Mouse (Mus musculus) heart, embryonic 15.5 days (tissue): Measurements from ENCODE around the gene Zmynd15. TPM values are rescaled to one million over a fixed set of nuclear protein-coding genes. Genes with fewer than 3 reads are reported as not detected.
"Not testable (repeated sequence)": the region's sequence is repeated elsewhere in the genome, so short reads cannot be mapped to it uniquely, and the experiment has no call there.

Experiments used
- ATAC-seq: fragments of 200-750 bp; cut with Nextera tagmentation; replicated peaks from 2 replicates; pipeline ENCODE4 v1.8.0; 2017; ENCODE audit warnings: low read depth, moderate TSS enrichment; ENCODE audit not compliant: insufficient number of reproducible peaks, insufficient read depth, low FRiP score
- H3K27ac ChIP-seq: fragments of 300-500 bp; sonication (generic); 2 replicates; pipeline ENCODE4 v1.5.1; 2015; ENCODE audit warnings: mild to moderate bottlenecking, inconsistent platforms
- H3K27me3 ChIP-seq: fragments of 300-500 bp; sonication (generic); 2 replicates; pipeline ENCODE4 v1.6.1; 2015; ENCODE audit warnings: inconsistent platforms
- H3K36me3 ChIP-seq: fragments of 300-500 bp; sonication (generic); 2 replicates; pipeline ENCODE4 v1.6.1; 2015; ENCODE audit warnings: mild to moderate bottlenecking, inconsistent platforms
- H3K4me1 ChIP-seq: fragments of 300-500 bp; sonication (generic); replicated peaks from 2 replicates; pipeline ENCODE4 v1.6.1; 2015; ENCODE audit warnings: inconsistent platforms
- H3K4me2 ChIP-seq: fragments of 300-500 bp; sonication (generic); 2 replicates; pipeline ENCODE4 v1.6.1; 2015; ENCODE audit warnings: inconsistent platforms, mild to moderate bottlenecking, moderate library complexity
- H3K4me3 ChIP-seq: fragments of 300-500 bp; sonication (generic); 2 replicates; pipeline ENCODE4 v1.5.1; 2015; ENCODE audit warnings: mild to moderate bottlenecking, inconsistent platforms
- H3K9ac ChIP-seq: fragments of 300-500 bp; sonication (generic); 2 replicates; pipeline ENCODE4 v1.6.1; 2015; ENCODE audit warnings: mild to moderate bottlenecking, inconsistent platforms
- H3K9me3 ChIP-seq: fragments of 300-500 bp; sonication (generic); replicated peaks from 2 replicates; pipeline ENCODE4 v1.6.1; 2016; ENCODE audit warnings: inconsistent platforms
- WGBS: fragments of 180-500 bp; shearing (Covaris S2); methylation state at CpG from one replicate; pipeline ENCODE4 v1.1.7; 2015; ENCODE audit warnings: mixed read lengths; 5-methylcytosine and 5-hydroxymethylcytosine counted together
- polyA plus RNA-seq: library from polyadenylated mRNA; unstranded; fragments of >200 nt; fragmentation: Nextera tagmentation; extraction: Ambion mirVana; gene quantifications from 2 replicates; pipeline ENCODE4 v1.2.1, GENCODE M21; 2015

Zmynd15 gene
- 1.5 and 1.8 TPM in 2 replicates for polyA plus RNA-seq

- Histone ChIP-seq H3K9ac (peak within 1 kb of the TSS; percentile 68), H3K27me3 (peaks cover 25% of the 10 kb centered on the region), H3K4me1 (peaks cover 11% of the 10 kb centered on the region), H3K4me2 (peak within 1 kb of the TSS; percentile 97), H3K9me3 (no peaks in the 10 kb centered on the region), H3K27ac (peak within 1 kb of the TSS; percentile 23; the same call in 1 of the 2 replicates), H3K36me3 (0 out of 2 replicates have a peak, but pooled peaks cover 3% of the 10 kb centered on the region), H3K4me3 (peak within 1 kb of the TSS; percentile 74)
- WGBS, result 16% methylated on average over 32 of the region's 32 CpGs
- no peak for ATAC-seq
Measured at GRCm38 (mm10) chr11:70458688-70459600, at the start of gene Zmynd15. TSS of gene Zmynd15 (plus strand) at chr11:70459433.

DNA sequence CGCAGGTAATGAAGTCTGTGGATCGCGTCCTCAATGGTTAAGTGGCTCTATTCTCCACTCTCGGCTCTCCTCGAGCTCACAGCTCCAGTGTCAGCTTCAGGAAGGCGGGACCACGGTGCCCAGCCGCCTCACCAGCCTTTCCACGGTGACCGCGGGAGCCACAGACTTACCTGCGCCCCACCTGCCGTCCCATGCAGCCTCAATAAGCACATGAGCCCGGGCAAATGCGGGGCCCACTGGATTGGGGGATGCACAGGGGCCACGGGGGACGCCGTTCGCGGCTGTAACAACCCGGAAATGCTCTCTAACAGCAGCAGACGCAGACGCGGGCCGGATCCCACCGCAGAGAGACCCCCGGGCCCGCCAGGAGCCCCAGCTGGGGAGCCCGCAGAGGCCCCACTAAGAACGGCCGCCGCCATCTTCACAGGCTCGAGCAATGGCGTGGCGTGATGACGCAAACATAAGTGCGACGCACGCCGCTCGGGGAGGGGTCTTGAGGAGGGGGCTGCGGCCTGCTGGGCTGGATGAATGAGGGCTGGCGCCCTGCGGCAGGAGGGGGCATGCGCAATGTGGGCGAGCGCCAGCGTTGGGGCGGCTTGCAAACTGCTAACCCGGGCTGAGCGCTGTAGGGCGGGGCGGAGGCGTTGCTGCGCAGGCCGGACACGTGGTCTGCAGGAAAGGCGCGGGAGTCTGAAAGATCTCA lies 49.5 kb upstream of the Zmynd15 start, which contains the start of gene Pelp1:
Gene Pelp1 (minus strand): TSS at position 438 of the 703 bp plus-strand sequence.
- Histone ChIP-seq H3K4me1 (peaks cover 18% of the 10 kb centered on the region), H3K9ac (peak within 1 kb of the TSS; percentile 96), H3K36me3 (peaks cover 8% of the 10 kb centered on the region; the same call in 1 of the 2 replicates), H3K27ac (peak within 1 kb of the TSS; percentile 76), H3K4me3 (peak within 1 kb of the TSS; percentile 73), H3K9me3 (no peaks in the 10 kb centered on the region), H3K4me2 (peak within 1 kb of the TSS; percentile 84), H3K27me3 (0 out of 2 replicates have a peak, but pooled peaks cover 1% of the 10 kb centered on the region)
- peak; percentile 97 for ATAC-seq
- WGBS, result under 1% methylated on average over 59 of the region's 59 CpGs

DNA sequence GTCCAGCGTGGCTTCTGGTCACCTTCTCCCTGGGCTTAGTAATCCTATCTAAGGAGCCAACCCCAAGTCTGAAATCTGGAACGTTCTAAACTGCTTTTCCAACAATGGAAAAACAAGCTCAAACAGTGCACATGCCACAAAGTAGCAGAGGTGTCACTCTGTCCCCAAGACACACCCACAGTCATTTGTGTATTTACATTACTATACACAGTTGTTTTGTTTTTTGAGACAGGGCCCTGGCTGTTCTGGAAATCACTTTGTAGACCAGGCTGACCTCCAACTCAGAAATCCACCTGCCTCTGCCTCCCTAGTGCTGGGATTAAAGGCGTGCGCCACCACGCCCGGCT lies 49.0 kb upstream of the Zmynd15 start:
- Histone ChIP-seq H3K36me3 (peaks cover 5% of the 10 kb centered on the region; the same call in 1 of the 2 replicates), H3K9me3 (no peaks in the 10 kb centered on the region), H3K4me3 (peak overlapping the region; percentile 73), H3K9ac (peak overlapping the region; percentile 96), H3K4me1 (peaks cover 18% of the 10 kb centered on the region), H3K27ac (peak overlapping the region; percentile 76), H3K27me3 (0 out of 2 replicates have a peak, but pooled peaks cover 3% of the 10 kb centered on the region), H3K4me2 (peak overlapping the region; percentile 84)
- ATAC-seq, result no peak
- 57% methylated on average over 6 of the region's 6 CpGs for WGBS

GRCm38 (mm10) chr11:70412591-70412990 lies 46.6 kb upstream of the Zmynd15 start:
- no peak for ATAC-seq
- WGBS, result 70% methylated on average over 5 of the region's 5 CpGs
- H3K9me3 ChIP-seq, result no peaks in the 10 kb centered on the region
- no peak overlapping the region for H3K9ac ChIP-seq
- H3K36me3 ChIP-seq, result no peaks in the 10 kb centered on the region
- peaks cover 18% of the 10 kb centered on the region for H3K4me1 ChIP-seq
- no peak overlapping the region for H3K4me2 ChIP-seq
- 0 out of 2 replicates have a peak, but pooled peaks cover 3% of the 10 kb centered on the region for H3K27me3 ChIP-seq
- H3K4me3 ChIP-seq, result no peak overlapping the region
- no peak overlapping the region for H3K27ac ChIP-seq

DNA sequence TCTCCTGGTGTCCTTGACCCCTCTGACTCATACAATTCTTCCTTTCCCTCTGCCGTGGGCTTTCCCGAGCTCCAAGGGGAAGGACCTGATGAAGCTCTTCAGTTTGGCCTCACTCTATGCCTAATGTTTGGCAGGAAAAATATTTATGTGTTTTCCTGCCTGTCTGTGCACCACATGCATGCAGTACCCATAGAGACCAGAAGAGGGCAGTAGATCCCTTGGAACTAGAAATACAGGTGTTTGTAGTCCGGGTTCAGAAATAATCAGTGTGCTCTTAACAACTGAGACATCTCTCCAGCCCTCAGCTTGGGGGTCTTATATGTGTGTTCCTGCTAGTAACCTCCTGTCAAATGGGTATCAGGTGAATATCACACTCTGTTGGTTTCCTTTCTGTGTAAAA lies 45.3 kb upstream of the Zmynd15 start:
- Histone ChIP-seq H3K36me3 (no peaks in the 10 kb centered on the region), H3K4me1 (peaks cover 9% of the 10 kb centered on the region), H3K4me3 (no peak overlapping the region), H3K27ac (no peak overlapping the region), H3K9me3 (no peaks in the 10 kb centered on the region), H3K4me2 (no peak overlapping the region), H3K9ac (no peak overlapping the region), H3K27me3 (0 out of 2 replicates have a peak, but pooled peaks cover 3% of the 10 kb centered on the region)
- ATAC-seq, result no peak
- 9% methylated on average over 3 of the region's 3 CpGs for WGBS

GRCm38 (mm10) chr11:70418199-70418598 lies 41.0 kb upstream of the Zmynd15 start:
- no peak for ATAC-seq
- no peak overlapping the region for H3K4me2 ChIP-seq
- no peaks in the 10 kb centered on the region for H3K36me3 ChIP-seq
- no peak overlapping the region for H3K4me3 ChIP-seq
- H3K27ac ChIP-seq, result no peak overlapping the region
- H3K9ac ChIP-seq, result no peak overlapping the region
- WGBS, result 53% methylated on average over 4 of the region's 4 CpGs
- no peaks in the 10 kb centered on the region for H3K9me3 ChIP-seq
- H3K4me1 ChIP-seq, result no peaks in the 10 kb centered on the region
- 0 out of 2 replicates have a peak, but pooled peaks cover 3% of the 10 kb centered on the region for H3K27me3 ChIP-seq

DNA sequence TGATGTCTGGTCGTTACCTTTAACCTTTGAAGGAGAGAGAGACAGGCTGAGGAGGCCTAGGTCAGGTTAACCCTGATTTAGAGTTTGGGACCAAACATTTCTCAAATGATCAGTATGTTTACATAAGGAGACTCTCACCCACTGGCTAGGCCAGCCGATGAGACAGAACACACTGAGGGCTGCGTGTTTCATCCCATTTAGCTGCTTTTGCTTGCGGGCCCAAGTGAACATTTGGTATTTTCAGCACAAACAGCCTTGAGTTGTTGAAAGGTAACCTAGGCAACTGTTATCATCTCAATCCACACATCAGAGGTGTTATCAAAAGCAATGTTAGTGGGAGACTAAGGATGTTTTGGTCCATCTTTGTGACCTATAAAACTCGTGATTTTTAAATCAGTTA lies 39.7 kb upstream of the Zmynd15 start:
- Histone ChIP-seq H3K4me3 (no peak overlapping the region), H3K27ac (no peak overlapping the region), H3K27me3 (0 out of 2 replicates have a peak, but pooled peaks cover 3% of the 10 kb centered on the region), H3K36me3 (no peaks in the 10 kb centered on the region), H3K4me1 (no peaks in the 10 kb centered on the region), H3K9me3 (no peaks in the 10 kb centered on the region), H3K9ac (no peak overlapping the region), H3K4me2 (no peak overlapping the region)
- no peak for ATAC-seq
- 34% methylated on average over 5 of the region's 5 CpGs for WGBS

DNA sequence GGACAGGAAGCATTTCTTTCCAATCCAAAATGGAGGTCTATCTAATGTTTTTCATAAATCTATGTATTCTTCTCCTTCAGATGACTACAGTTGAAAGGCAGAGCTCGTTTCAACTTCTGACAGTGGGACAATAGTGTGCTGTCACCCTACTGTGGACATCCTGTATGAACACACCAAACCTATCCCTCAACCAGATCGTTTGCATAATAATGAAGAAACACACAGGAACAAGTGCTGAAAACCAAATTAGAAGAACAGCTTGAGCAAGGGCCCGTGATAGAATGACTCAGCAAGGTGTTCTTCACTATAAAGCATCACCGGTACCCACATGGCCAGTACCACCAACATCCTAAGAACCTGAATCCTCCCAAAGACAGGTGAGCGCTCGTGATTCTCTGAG lies 32.6 kb upstream of the Zmynd15 start:
- not testable (repeated sequence) for H3K4me3 ChIP-seq, H3K36me3 ChIP-seq

DNA sequence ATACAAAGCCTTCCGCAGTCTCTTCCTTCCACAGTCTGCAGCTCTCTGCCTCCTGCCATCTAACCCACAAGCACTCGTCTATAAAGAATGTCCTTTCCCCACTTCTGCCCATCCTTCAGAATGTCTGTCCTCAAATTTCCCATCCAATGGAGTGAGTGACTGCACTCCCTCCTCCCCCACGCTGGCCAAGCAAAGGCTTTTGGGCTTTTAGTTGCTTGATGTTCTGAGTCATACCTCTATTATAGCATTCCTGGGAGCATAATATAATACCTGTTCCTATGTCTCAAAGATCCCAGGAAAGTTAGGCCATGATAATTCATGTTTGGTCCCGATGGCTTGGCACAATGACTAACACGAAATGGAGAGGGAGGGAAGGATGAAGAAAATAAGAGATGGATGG lies 27.7 kb upstream of the Zmynd15 start:
- no peak overlapping the region; the same call in 1 of the 2 replicates for H3K4me3 ChIP-seq
- H3K36me3 ChIP-seq, result peaks cover 3% of the 10 kb centered on the region; the same call in 1 of the 2 replicates
- peaks cover 15% of the 10 kb centered on the region for H3K4me1 ChIP-seq
- ATAC-seq, result no peak
- H3K9me3 ChIP-seq, result no peaks in the 10 kb centered on the region
- no peak overlapping the region for H3K9ac ChIP-seq
- WGBS, result 33% methylated on average over 5 of the region's 5 CpGs
- peak overlapping the region; percentile 74; the same call in 1 of the 2 replicates for H3K27ac ChIP-seq
- H3K4me2 ChIP-seq, result peak overlapping the region; percentile 92
- H3K27me3 ChIP-seq, result no peaks in the 10 kb centered on the region

More for the DNA sequence above, 32.6 kb upstream of the Zmynd15 start:
- ATAC-seq, H3K27ac ChIP-seq, H3K27me3 ChIP-seq, H3K9ac ChIP-seq, H3K4me1 ChIP-seq, H3K9me3 ChIP-seq, H3K4me2 ChIP-seq: not testable (repeated sequence)
- WGBS, result 67% methylated on average over 6 of the region's 6 CpGs

DNA sequence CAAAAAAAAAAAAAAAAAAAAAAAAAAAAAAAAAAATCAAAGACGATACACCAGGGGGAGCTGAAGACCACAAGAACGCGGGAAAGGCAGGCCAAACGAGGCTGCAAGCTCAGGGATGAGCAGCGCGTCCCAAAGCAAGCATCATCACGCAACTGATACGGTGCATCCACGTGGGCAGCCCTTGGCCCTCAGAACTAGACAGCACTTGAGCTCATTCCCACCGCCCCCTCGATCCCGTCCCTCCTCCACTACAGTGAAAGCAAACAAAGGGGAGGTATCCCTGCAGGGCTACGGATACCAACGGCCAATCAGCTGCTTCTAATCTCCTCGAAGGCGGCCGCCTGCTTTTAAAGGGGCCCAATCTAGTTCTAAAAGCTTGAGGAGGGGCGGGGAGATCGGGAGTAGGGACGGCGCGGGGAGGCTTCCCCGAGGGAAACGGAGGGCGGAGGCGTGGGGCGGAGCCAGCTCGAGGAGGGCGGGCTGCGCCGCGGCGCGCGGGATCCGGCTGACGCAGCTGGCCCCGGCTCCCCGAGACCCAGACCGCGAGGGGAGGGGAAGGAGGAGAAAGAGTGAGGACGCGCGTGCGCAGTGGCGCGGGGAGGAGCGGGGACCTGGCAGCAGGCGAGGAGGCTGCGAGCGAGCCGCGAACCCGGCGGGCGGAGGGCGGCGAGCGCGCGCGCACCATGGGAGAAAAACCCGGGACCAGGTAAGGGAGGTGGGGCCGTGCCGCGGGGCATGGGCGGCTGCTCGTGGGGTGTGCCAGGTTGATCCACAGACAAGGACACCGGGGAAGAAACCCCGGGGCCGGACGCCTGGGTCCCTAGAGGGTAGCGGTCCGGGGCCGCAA lies 27.0 kb upstream of the Zmynd15 start, which contains the start of gene Arrb2:
Gene Arrb2 (plus strand): TSS at position 588 of the 847 bp plus-strand sequence.
- peak; percentile 94 for ATAC-seq
- H3K9me3 ChIP-seq, result no peaks in the 10 kb centered on the region
- H3K27me3 ChIP-seq, result no peaks in the 10 kb centered on the region
- under 1% methylated on average over 75 of the region's 75 CpGs for WGBS
- H3K9ac ChIP-seq, result peak within 1 kb of the TSS; percentile 89
- H3K27ac ChIP-seq, result peak within 1 kb of the TSS; percentile 74
- H3K4me2 ChIP-seq, result peak within 1 kb of the TSS; percentile 92
- peak within 1 kb of the TSS; percentile 79 for H3K4me3 ChIP-seq
- H3K36me3 ChIP-seq, result peaks cover 5% of the 10 kb centered on the region; the same call in 1 of the 2 replicates
- H3K4me1 ChIP-seq, result peaks cover 15% of the 10 kb centered on the region
